10 mouse cellular contexts compared by ENCODE assay signal in the genomic region with DNA sequence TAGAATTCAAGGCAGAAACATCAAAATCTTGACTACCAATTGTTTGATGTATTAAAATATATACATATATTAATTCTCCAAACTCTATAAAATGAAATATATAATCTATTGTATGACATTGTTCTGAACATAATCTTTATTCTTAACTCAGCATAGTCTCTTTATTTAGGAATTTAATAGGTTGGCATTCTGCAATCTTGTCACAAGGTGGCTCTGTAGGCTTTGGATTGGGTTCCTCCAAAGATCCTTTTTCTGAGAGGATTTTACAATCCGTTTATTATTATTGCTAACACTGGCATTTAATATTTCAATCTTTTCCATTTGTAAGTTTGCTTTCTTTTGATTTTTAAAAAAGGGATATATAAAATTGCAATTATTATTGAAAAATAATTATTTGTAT.
A peak's percentile ranks its signal among the peaks of the same experiment; 100 is the strongest.
DNase-seq lines count a peak whose midpoint lies in the region; ATAC-seq and TF ChIP-seq lines count a peak whose summit lies in the region.
"Had no signal": no experiment of that assay in that cellular context is flagged by ENCODE, and none has a peak within 500 bp of the region (broad histone marks: within the 10 kb centered on the region; RNA-seq: fewer than 3 reads in every experiment).

No protein-coding gene starts in this region.

- no peak overlapping the region for H3K4me2 ChIP-seq in kidney, postnatal 0 days (ENCODE audit: low read length)
- H3K4me2 ChIP-seq: hindbrain, embryonic 15.5 days; lung, embryonic 15.5 days had no signal

- peak; percentile 24 to 44 for DNase-seq in cerebellum, postnatal 10 days
- DNase-seq in cerebellum, adult 18-20 months, result no peak
- DNase-seq in kidney, postnatal 0 days (ENCODE audit: low spot score), result peak; percentile 69
- DNase-seq in kidney, adult 8-10 months, result no peak
- peak; percentile 49 for DNase-seq in MEL (ENCODE audit: low read depth, low spot score)
- DNase-seq in lung, postnatal 36 days, result peak; percentile 19
- DNase-seq in thymus, postnatal 25 days, result no peak
- DNase-seq in cerebellum, adult 11-12 months, result no peak

- H3K9me3 ChIP-seq in kidney, postnatal 0 days (replicated peaks; ENCODE audit: low read length), result no peaks in the 10 kb centered on the region
- no peaks in the 10 kb centered on the region for H3K9me3 ChIP-seq in MEL (replicated peaks; ENCODE audit: insufficient read depth, low read length)
- H3K9me3 ChIP-seq: hindbrain, embryonic 15.5 days; lung, embryonic 15.5 days had no signal

- WGBS in kidney, postnatal 0 days, result 31% methylated on average over 1 of the region's 1 CpGs

- TF ChIP-seq POLR2A in MEL (IDR thresholded peaks at IDR 0.05; ENCODE audit: control insufficient read depth in 1 of 2, insufficient read depth in 1 of 2, low read depth in 1 of 2, low read length in 2 of 2, poor library complexity in 1 of 2), result no peak

- no peak overlapping the region for H3K27ac ChIP-seq in kidney, postnatal 0 days
- no peak overlapping the region for H3K27ac ChIP-seq in MEL (ENCODE audit: control insufficient read depth, low read depth, low read length)
- H3K27ac ChIP-seq: hindbrain, embryonic 15.5 days; lung, embryonic 15.5 days had no signal

- peak; percentile 76 for TF ChIP-seq CTCF in kidney, postnatal 0 days (IDR thresholded peaks at IDR 0.05; ENCODE audit: low read depth)
- peak in 2 of 3 experiments; percentile 24 to 87; a peak in 3 of 6 replicates for TF ChIP-seq CTCF in MEL (IDR thresholded peaks at IDR 0.05 in 2 of 3, conservative IDR thresholded peaks at IDR 0.05 in 1 of 3; ENCODE audit: control insufficient read depth in 1 of 3, insufficient read depth in 1 of 3, low read depth in 2 of 3, low read length in 3 of 3, poor library complexity in 1 of 3, severe bottlenecking in 1 of 3)

- no peak overlapping the region for H3K9ac ChIP-seq in kidney, postnatal 0 days (ENCODE audit: low read depth, low read length)
- H3K9ac ChIP-seq in MEL (ENCODE audit: control insufficient read depth, low read depth, low read length, poor library complexity, severe bottlenecking), result no peak overlapping the region
- H3K9ac ChIP-seq: hindbrain, embryonic 15.5 days; lung, embryonic 15.5 days had no signal

- no peaks in the 10 kb centered on the region for H3K27me3 ChIP-seq in kidney, postnatal 0 days (ENCODE audit: insufficient read depth, low read length)
- H3K27me3 ChIP-seq in MEL (ENCODE audit: control insufficient read depth in 1 of 2, insufficient read depth in 2 of 2, low read length in 2 of 2), result no peaks in the 10 kb centered on the region
- H3K27me3 ChIP-seq: hindbrain, embryonic 15.5 days; lung, embryonic 15.5 days had no signal

- H3K4me1 ChIP-seq in kidney, postnatal 0 days (replicated peaks; ENCODE audit: insufficient read depth, low read length), result no peaks in the 10 kb centered on the region
- no peaks in the 10 kb centered on the region for H3K4me1 ChIP-seq in MEL (ENCODE audit: control insufficient read depth in 1 of 2, insufficient read depth in 2 of 2, low read length in 2 of 2)
- H3K4me1 ChIP-seq: hindbrain, embryonic 15.5 days; lung, embryonic 15.5 days had no signal

- ATAC-seq in kidney, postnatal 0 days (replicated peaks; ENCODE audit: low FRiP score, low read depth), result no peak

- no peak overlapping the region for H3K4me3 ChIP-seq in kidney, postnatal 0 days (replicated peaks; ENCODE audit: low read depth, low read length)
- no peak overlapping the region for H3K4me3 ChIP-seq in MEL (ENCODE audit: control insufficient read depth in 1 of 2, insufficient read depth in 1 of 2, low read depth in 2 of 2, low read length in 2 of 2)
- H3K4me3 ChIP-seq: hindbrain, embryonic 15.5 days; lung, embryonic 15.5 days had no signal

- peak; percentile 96 for TF ChIP-seq RAD21 in MEL (IDR thresholded peaks at IDR 0.05; ENCODE audit: low read depth, low read length)

- H3K79me2 ChIP-seq in MEL (ENCODE audit: control insufficient read depth, insufficient read depth, low read length, poor library complexity), result no peaks in the 10 kb centered on the region

- TF ChIP-seq EP300 in MEL (IDR thresholded peaks at IDR 0.05; ENCODE audit: low read depth in 1 of 2, low read length in 2 of 2), result no peak

- peaks cover 5% of the 10 kb centered on the region; the same call in 1 of the 2 replicates for H3K36me3 ChIP-seq in kidney, postnatal 0 days (ENCODE audit: insufficient read depth, low read length)
- no peaks in the 10 kb centered on the region for H3K36me3 ChIP-seq in MEL (ENCODE audit: control insufficient read depth in 1 of 2, insufficient read depth in 2 of 2, low read length in 2 of 2)
- H3K36me3 ChIP-seq: lung, embryonic 15.5 days had no signal

TF ChIP-seq in MEL, 35 proteins besides CTCF, POLR2A, EP300 and RAD21:
- TF ChIP-seq MAFK (IDR thresholded peaks at IDR 0.05; ENCODE audit: borderline replicate concordance, low read depth, low read length) (no peak), ZC3H11A (IDR thresholded peaks at IDR 0.05; ENCODE audit: low read depth, low read length) (peak; percentile 79), SMC3 (IDR thresholded peaks at IDR 0.05; ENCODE audit: low read depth, low read length) (peak; percentile 78), SIN3A (IDR thresholded peaks at IDR 0.05; ENCODE audit: low read length) (no peak)

Comparison
In these comparisons a context has a peak if more than half of its experiments do, and no peak if none do; other contexts are left out.
1. DNase-seq: peak in cerebellum, postnatal 10 days (2 of 2), kidney, postnatal 0 days (single experiment), MEL (single experiment) and lung, postnatal 36 days (single experiment); none in cerebellum, adult 18-20 months (0 of 2), kidney, adult 8-10 months (0 of 2), thymus, postnatal 25 days (single experiment) and cerebellum, adult 11-12 months (single experiment).